Mouse (Mus musculus) urinary bladder, postnatal 36 days (tissue): ENCODE measurements around the gene Gamt.
"Not testable (repeated sequence)": the region's sequence is repeated elsewhere in the genome, so short reads cannot be mapped to it uniquely, and the experiment has no call there.

Experiments
- DNase-seq, 2 experiments: peaks; one replicate each; pipeline ENCODE4 v3.0.0; 2022; ENCODE audit warnings: low spot score in 2 of 2, mixed read lengths in 1 of 2

The Gamt gene

DNA sequence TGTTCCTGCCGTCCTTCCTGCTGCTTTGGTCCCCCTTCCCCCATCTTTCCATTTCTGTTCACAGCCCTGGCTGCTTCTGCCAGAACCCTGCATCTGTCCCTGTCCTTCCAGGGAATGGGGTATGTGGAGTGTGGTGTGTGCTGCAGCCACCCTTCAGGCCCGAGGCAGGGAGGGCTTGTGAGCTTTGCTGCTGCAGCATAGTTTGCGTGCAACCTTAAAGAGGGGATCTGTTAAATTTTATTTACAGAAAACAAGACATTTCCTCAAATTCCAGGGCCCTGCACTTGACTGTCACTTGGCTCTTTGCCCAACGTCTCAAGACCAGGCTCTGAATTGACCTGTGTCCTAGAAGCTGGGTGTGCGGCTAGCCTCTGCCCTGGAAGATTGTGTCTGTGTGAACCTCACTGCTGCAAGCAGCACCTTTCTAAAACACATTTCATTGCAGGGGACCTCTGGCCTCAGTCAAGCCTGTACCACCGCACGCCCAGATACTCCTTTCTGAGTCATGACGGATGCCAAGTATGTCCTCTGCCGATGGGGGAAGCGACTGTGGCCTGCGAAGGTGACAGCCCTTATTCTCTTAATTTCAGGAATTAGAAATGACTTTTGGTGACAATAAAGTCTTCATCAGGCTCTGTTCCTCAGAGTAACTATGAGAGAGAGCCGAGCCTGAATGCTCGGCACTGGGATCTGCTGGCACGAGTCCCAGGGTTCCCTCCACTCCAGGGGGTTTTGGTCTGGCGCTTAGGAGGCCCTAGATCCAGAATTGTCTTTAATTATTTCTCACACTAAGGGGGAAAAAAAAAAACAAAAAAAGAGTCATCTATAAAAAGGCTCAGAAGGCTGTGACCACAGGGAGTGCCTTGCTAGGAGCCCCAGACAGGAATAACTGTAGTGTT is 32.7 kb downstream of the Gamt start:
- DNase-seq = no peak

DNA sequence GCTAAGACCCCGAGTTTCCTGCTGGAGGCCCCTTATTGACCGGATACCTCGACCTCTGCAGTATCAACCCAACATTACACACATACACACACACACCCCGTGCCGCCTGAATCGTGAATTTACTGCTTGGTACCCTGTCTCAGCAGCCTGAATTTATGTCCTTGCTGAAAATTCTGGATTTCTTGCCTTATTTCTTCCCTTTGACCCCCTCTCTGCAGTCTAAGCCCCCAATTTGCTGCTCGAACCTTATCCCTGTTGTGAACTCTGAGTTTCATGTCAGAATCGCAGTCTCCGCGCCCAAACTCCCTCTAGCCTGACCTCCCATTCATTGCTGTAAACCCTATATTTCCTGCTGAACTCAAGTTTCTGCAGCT is 33.7 kb downstream of the Gamt start:
- no peak for DNase-seq

DNA sequence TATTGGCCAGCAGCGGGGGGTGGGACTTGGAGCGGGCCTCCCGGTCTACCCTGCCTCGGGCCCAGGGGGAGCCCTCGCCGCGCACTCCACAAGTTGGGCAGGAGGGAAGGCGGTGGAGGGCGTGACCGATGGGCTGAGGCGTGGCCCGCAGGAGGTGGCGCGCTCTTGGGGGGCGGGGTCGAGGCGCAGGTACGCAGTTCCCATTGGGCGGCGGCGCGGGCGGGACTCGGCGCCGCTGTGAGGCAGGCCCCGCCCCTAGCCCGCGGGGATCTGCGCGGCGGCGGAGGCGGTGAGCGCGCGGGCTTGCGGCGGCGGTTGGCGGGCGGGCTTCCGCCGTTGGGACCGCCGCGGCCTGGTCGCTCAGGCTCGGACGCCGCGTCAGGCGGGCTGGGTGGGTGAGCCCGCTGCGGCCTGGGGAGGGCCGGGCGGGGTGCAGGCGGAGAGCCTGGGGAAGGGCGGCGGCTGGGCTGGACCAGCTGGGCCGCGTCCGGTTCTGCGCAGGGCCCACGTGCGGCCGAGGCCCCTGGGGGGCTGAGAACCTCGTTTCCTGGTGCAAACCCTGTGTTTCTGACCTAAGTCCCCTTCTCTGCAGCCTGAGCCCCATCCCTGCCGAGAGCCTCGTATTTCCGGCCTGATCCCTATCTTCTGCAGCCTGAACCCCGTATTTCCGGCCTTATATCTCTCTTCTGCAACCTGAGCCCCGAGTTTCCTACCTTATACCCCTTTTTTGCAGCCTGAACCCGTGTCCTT is 34.2 kb downstream of the Gamt start, which contains the start of gene Mum1:
TSS of gene Mum1 (plus strand) at position 19 of the 750 bp plus-strand sequence.
- peak; percentile 98 to 100 for DNase-seq

DNA sequence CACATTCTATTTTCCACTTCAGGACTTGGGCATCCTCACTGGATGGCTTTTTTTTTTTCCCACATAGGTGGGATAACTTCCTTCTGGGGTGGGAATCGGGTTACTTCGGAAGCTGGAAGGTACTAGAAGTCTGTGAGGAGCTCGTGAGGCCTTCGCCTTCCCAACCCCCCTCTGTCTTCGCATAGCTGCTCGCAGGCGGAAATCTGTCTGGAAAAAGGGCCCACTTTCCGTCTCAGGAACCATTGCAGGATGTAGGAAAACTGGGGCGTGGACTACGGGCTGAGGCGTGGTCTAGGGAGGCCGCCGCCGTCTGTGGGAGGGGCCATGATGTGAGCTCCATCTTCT is 34.8 kb downstream of the Gamt start:
- DNase-seq = no peak

DNA sequence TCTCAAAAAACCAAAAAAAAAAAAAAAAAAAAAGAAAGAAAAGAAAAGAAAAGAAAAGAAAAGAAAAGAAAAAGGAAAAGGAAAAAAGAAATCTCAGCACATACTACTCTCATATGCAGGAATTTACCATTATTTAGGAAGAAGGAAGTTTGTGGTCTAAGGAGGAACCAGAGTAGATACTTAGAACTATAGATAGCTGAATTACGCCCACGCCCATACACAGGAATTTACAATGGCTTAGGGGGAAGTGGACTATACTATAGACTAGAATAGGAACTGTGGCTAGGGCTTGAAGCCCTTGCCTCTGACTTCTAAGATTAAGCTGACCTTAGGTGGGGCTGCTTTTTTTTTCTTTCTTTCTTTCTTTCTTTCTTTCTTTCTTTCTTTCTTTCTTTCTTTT is 37.7 kb downstream of the Gamt start:
- not testable (repeated sequence) for DNase-seq

DNA sequence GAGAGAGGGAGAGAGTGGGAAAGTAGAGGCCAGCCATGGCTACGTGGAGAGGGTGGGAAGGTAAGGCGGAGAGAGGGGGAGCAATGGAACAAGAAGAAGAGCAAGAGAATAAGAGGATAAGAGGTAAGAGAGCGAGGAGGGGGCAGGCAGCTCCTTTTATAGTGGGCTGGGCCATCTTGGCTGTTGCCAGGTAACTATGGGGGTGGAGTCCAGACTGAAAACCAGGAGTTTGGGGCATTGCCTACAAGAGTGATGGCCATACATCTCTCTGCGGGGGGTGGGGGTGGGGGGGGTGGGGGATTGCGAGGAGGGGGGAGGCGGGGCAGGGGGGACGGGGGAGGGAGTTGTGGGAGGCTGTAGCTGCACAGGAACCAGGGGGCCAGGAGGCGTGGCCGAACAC is 40.1 kb downstream of the Gamt start:
- DNase-seq = no peak

DNA sequence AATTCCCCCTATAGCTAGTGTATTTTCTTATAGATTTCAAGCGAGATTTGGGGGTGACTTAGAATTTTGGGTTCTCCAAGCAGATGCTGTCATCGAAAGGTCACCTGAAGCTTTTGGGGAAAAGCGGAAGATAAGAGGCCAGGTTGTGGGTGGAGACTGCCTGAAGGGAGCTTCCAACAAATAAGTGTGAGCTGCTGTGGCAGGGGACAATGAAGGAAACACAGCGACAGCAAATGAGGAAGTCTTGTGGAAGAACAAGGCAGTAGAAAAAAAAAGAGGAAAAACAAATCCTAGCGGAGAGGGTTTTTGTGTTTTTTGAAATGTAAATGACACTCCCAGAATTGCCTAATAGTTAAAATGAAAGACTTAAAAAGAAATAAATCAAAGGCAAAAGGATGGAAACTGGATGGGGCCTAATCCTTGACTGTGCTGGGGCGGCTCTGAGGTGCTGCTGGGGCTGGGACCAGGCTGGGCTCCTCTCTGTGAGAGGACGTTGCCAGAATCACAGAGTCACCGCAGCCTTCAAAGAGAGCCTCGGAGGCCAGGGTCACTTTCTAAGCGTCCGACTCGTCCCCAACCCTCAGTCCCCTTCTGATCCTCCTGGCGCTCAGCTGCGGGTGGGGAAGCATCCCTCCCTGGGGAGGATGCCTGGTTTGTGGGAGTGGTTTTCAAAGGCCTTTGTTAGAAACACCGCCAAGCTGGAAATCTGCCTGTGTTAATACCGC is 45.6 kb downstream of the Gamt start:
- DNase-seq = no peak

DNA sequence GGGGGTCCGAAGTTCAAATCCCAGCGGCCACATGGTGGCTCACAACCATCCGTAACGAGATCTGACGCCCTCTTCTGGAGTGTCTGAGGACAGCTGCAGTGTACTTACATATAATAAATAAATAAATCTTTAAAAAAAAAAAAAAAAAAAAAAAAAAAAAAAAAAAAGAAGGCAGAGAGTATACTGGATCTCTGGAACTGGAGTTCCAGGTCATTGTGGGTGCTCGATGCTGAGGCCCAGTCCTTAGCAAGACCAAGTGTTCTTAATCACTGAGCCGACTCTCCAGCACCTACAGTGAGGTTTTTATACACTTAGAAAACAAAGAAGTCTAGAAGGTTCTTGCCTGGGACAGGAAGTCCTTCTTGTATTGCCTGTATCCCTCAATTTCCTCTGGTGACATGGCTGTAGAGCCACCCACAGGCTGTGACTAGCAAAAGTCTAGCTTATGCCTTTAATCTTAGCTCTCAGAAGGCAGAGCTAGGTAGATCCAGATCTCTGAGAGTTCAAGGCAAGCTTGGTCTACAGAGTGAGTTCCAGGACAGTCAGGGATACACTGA is 49.2 kb downstream of the Gamt start:
- DNase-seq = not testable (repeated sequence)

DNA sequence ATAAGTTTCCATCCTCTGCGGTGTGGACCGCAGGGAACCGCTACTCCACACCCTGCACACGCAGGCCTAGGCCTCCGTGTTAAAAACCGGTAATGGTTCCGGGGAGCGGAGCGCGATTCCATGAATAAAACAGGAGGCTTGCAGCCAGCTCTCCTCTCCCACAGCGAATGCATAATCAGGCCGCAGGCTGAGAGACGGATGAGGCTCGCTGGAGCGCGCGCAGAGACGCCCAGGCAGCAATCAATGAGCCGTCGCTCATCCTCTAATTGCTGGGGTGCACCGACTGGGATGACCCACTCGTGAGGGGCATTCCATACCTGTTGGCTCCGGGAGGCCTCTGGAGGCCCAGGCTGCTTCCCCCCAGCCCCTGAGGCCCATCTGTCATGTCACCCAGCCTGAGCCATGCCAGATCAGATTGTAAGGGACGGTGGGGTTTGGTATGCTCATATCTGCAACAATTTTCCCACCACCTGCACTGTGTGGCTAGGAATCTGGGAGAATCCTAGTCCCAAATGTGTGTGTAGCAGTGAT is 51.9 kb downstream of the Gamt start:
- DNase-seq = no peak

DNA sequence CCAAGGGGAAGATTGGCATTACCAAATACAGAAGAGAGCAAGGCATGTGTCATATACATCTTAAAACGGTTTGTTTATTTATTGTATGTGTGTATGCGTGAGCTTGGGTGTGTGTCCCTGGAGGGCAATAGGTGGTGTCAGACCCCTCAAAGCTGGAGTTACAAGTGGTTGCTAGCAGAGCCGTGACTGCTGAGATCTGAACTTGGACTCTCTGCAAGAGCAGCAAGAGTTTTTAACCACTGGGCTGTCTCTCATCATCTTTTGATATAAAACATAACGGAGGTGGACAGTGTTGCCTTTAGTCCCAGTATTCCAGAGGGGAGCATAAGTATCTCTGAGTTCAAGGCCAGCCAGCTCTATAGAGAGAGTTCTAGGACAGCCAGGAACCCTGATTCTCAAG is 52.6 kb downstream of the Gamt start:
- no peak for DNase-seq
